Comparison of ENCODE assay signal across 7 mouse cellular contexts in the genomic region with DNA sequence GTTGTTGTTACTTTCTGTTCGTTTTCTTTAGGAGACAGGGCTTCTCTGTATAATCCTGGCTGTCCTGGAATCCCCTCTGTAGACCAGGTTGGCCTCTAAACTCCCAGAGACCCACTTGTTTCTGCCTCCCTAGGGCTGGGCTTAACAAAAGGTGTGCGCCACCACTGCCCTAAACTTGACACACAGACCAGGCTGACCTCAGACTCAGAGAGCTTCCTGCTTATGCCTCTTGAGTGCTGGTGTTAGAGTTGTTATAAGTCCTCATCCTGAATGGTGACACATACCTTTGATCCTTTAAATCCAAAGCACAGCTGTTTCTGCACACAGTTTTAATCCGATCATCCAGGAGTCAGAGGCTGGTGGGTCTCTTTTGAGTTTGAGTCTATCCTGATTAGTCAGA. TPM values are rescaled to one million over a fixed set of nuclear protein-coding genes. Genes with fewer than 3 reads are reported as not detected.
DNase-seq lines count a peak whose midpoint lies in the region; ATAC-seq and TF ChIP-seq lines count a peak whose summit lies in the region.

No protein-coding gene starts in this region.

- DNase-seq in left cerebral cortex, adult 2 months (ENCODE audit: extremely low spot score in 1 of 2, low spot score in 2 of 2): no peak
- DNase-seq in left cerebral cortex, postnatal 25 days (ENCODE audit: low spot score in 2 of 2): no peak
- no peak for DNase-seq in right cerebral cortex, postnatal 4 days
- DNase-seq in adipocyte (ENCODE audit: low spot score): no peak

- ATAC-seq in forebrain, embryonic 12.5 days (ENCODE audit: low FRiP score): no peak
- no peak for ATAC-seq in intestine, embryonic 16.5 days
- ATAC-seq in neural tube, embryonic 12.5 days (ENCODE audit: low FRiP score, low read depth): no peak

- intact Hi-C loops in left cerebral cortex, adult 2 months (cut with DNase I): no loop called here
- intact Hi-C loops in left cerebral cortex, postnatal 25 days (cut with DNase I): no loop called here

- H3K4me1 ChIP-seq in forebrain, embryonic 12.5 days: peaks cover 28% of the 10 kb centered on the region
- peaks cover 20% of the 10 kb centered on the region for H3K4me1 ChIP-seq in intestine, embryonic 16.5 days (ENCODE audit: control insufficient read depth, insufficient read depth, low read length)
- peaks cover 31% of the 10 kb centered on the region for H3K4me1 ChIP-seq in neural tube, embryonic 12.5 days

- peaks cover 42% of the 10 kb centered on the region for H3K36me3 ChIP-seq in forebrain, embryonic 12.5 days (replicated peaks)
- peaks cover 18% of the 10 kb centered on the region; the same call in 1 of the 2 replicates for H3K36me3 ChIP-seq in intestine, embryonic 16.5 days (ENCODE audit: control insufficient read depth, insufficient read depth, low read length)
- peaks cover 41% of the 10 kb centered on the region for H3K36me3 ChIP-seq in neural tube, embryonic 12.5 days

- 87% methylated on average over 3 of the region's 3 CpGs for WGBS in forebrain, embryonic 12.5 days
- 85% methylated on average over 3 of the region's 3 CpGs for WGBS in intestine, embryonic 16.5 days
- WGBS in neural tube, embryonic 12.5 days: 88% methylated on average over 3 of the region's 3 CpGs

- H3K27me3 ChIP-seq in forebrain, embryonic 12.5 days: no peaks in the 10 kb centered on the region
- no peaks in the 10 kb centered on the region for H3K27me3 ChIP-seq in intestine, embryonic 16.5 days (replicated peaks; ENCODE audit: control insufficient read depth, insufficient read depth, low read length)
- H3K27me3 ChIP-seq in neural tube, embryonic 12.5 days (replicated peaks): no peaks in the 10 kb centered on the region

- H3K27ac ChIP-seq in left cerebral cortex, adult 2 months: 0 out of 2 replicates have a peak overlapping the region, but pooled peaks have one; percentile 96
- H3K27ac ChIP-seq in forebrain, embryonic 12.5 days: no peak overlapping the region
- no peak overlapping the region for H3K27ac ChIP-seq in intestine, embryonic 16.5 days (ENCODE audit: low read length)
- no peak overlapping the region for H3K27ac ChIP-seq in neural tube, embryonic 12.5 days

- no peaks in the 10 kb centered on the region for H3K9me3 ChIP-seq in forebrain, embryonic 12.5 days
- no peaks in the 10 kb centered on the region for H3K9me3 ChIP-seq in intestine, embryonic 16.5 days (ENCODE audit: control insufficient read depth, low read length)
- no peaks in the 10 kb centered on the region for H3K9me3 ChIP-seq in neural tube, embryonic 12.5 days

- peak overlapping the region; percentile 93 for H3K4me3 ChIP-seq in left cerebral cortex, adult 2 months
- no peak overlapping the region for H3K4me3 ChIP-seq in forebrain, embryonic 12.5 days (replicated peaks)
- peak overlapping the region; percentile 81 for H3K4me3 ChIP-seq in intestine, embryonic 16.5 days (ENCODE audit: low read length)
- H3K4me3 ChIP-seq in neural tube, embryonic 12.5 days: no peak overlapping the region

- no peak for TF ChIP-seq CTCF in left cerebral cortex, adult 2 months (IDR thresholded peaks at IDR 0.05)

- H3K4me2 ChIP-seq in forebrain, embryonic 12.5 days: peak overlapping the region; percentile 72
- H3K4me2 ChIP-seq in intestine, embryonic 16.5 days (ENCODE audit: low read depth, low read length): peak overlapping the region; percentile 57
- H3K4me2 ChIP-seq in neural tube, embryonic 12.5 days (replicated peaks): peak overlapping the region; percentile 72

- H3K9ac ChIP-seq in forebrain, embryonic 12.5 days: no peak overlapping the region; the same call in 1 of the 2 replicates
- peak overlapping the region; percentile 86; the same call in 1 of the 2 replicates for H3K9ac ChIP-seq in intestine, embryonic 16.5 days (ENCODE audit: low read depth, low read length)
- H3K9ac ChIP-seq in neural tube, embryonic 12.5 days: peak overlapping the region; percentile 90

RNA-seq across cellular contexts. Expression of gene Gabarap, which starts 2.0 kb away (rescaled TPM):
- total RNA-seq in left cerebral cortex, adult 2 months (2021): 100 to 1,000 TPM; 209 to 215 TPM
- 100 to 1,000 TPM; 217 to 218 TPM for total RNA-seq in left cerebral cortex, postnatal 25 days (2021)
- polyA plus RNA-seq in forebrain, embryonic 12.5 days (2016; fragmentation: Nextera tagmentation; extraction: Ambion mirVana): 527 and 539 TPM in 2 replicates
- polyA plus RNA-seq in intestine, embryonic 16.5 days (2015; fragmentation: Nextera tagmentation; extraction: Ambion mirVana): 639 and 679 TPM in 2 replicates
- 577 and 592 TPM in 2 replicates for polyA plus RNA-seq in neural tube, embryonic 12.5 days (2016; fragmentation: Nextera tagmentation; extraction: Ambion mirVana)

RNA-seq across cellular contexts. Expression of gene Phf23, which starts 2.6 kb away (rescaled TPM):
- 10 to 100 TPM; 44.3 to 48.9 TPM for total RNA-seq in left cerebral cortex, adult 2 months (2021)
- total RNA-seq in left cerebral cortex, postnatal 25 days (2021): 10 to 100 TPM; 44.6 to 47.5 TPM
- 91.3 and 99.1 TPM in 2 replicates for polyA plus RNA-seq in forebrain, embryonic 12.5 days (2016; fragmentation: Nextera tagmentation; extraction: Ambion mirVana)
- 49.7 and 53.1 TPM in 2 replicates for polyA plus RNA-seq in intestine, embryonic 16.5 days (2015; fragmentation: Nextera tagmentation; extraction: Ambion mirVana)
- 89.4 and 92.5 TPM in 2 replicates for polyA plus RNA-seq in neural tube, embryonic 12.5 days (2016; fragmentation: Nextera tagmentation; extraction: Ambion mirVana)

RNA-seq across cellular contexts. Expression of gene Dvl2, which starts 7.5 kb away (rescaled TPM):
- 10 to 100 TPM; 32.6 to 32.9 TPM for total RNA-seq in left cerebral cortex, adult 2 months (2021)
- 10 to 100 TPM; 26.1 to 32.2 TPM for total RNA-seq in left cerebral cortex, postnatal 25 days (2021)
- polyA plus RNA-seq in forebrain, embryonic 12.5 days (2016; fragmentation: Nextera tagmentation; extraction: Ambion mirVana): 45.2 and 46.6 TPM in 2 replicates
- polyA plus RNA-seq in intestine, embryonic 16.5 days (2015; fragmentation: Nextera tagmentation; extraction: Ambion mirVana): 23.8 and 26.0 TPM in 2 replicates
- 39.0 and 40.7 TPM in 2 replicates for polyA plus RNA-seq in neural tube, embryonic 12.5 days (2016; fragmentation: Nextera tagmentation; extraction: Ambion mirVana)

RNA-seq across cellular contexts. Expression of gene Elp5, which starts 10.6 kb away (rescaled TPM):
- 10 to 100 TPM; 90.9 to 93.8 TPM for total RNA-seq in left cerebral cortex, adult 2 months (2021)
- total RNA-seq in left cerebral cortex, postnatal 25 days (2021): 100 to 1,000 TPM; 106 to 109 TPM
- 129 and 141 TPM in 2 replicates for polyA plus RNA-seq in forebrain, embryonic 12.5 days (2016; fragmentation: Nextera tagmentation; extraction: Ambion mirVana)
- polyA plus RNA-seq in intestine, embryonic 16.5 days (2015; fragmentation: Nextera tagmentation; extraction: Ambion mirVana): 92.6 and 106 TPM in 2 replicates
- polyA plus RNA-seq in neural tube, embryonic 12.5 days (2016; fragmentation: Nextera tagmentation; extraction: Ambion mirVana): 129 and 131 TPM in 2 replicates

RNA-seq across cellular contexts. Expression of gene Ctdnep1, which starts 12.0 kb away (rescaled TPM):
- total RNA-seq in left cerebral cortex, adult 2 months (2021): 100 to 1,000 TPM; 116 to 124 TPM
- 100 to 1,000 TPM; 117 to 129 TPM for total RNA-seq in left cerebral cortex, postnatal 25 days (2021)
- 19.9 and 20.7 TPM in 2 replicates for polyA plus RNA-seq in forebrain, embryonic 12.5 days (2016; fragmentation: Nextera tagmentation; extraction: Ambion mirVana)
- polyA plus RNA-seq in intestine, embryonic 16.5 days (2015; fragmentation: Nextera tagmentation; extraction: Ambion mirVana): 20.7 and 20.9 TPM in 2 replicates
- polyA plus RNA-seq in neural tube, embryonic 12.5 days (2016; fragmentation: Nextera tagmentation; extraction: Ambion mirVana): 23.0 and 24.3 TPM in 2 replicates

Comparison
In these comparisons a context has a peak if more than half of its experiments do, and no peak if none do; other contexts are left out.
1. H3K4me3 ChIP-seq: peak in left cerebral cortex, adult 2 months (single experiment) and intestine, embryonic 16.5 days (single experiment); none in forebrain, embryonic 12.5 days (single experiment) and neural tube, embryonic 12.5 days (single experiment).
2. Peak in every context shown above with its lines, with median percentiles within 50 percentile points of each other: H3K4me2 ChIP-seq.